Mouse (Mus musculus): Measurements from ENCODE around the gene Rxfp1. TPM values are rescaled to one million over a fixed set of nuclear protein-coding genes. Genes with fewer than 3 reads are reported as not detected.
"Not testable (repeated sequence)": the region's sequence is repeated elsewhere in the genome, so short reads cannot be mapped to it uniquely, and the experiment has no call there.

The Rxfp1 gene
- polyA plus RNA-seq, 1 experiment from 2014 or later: 0.05 TPM

GRCm38 (mm10) chr3:79738451-79738850, 771 bp upstream of the Rxfp1 start:
- no peak for ATAC-seq (ENCODE audit: low read depth)
- no peaks in the 10 kb centered on the region for H3K27me3 ChIP-seq (ENCODE audit: control insufficient read depth, insufficient read depth, low read length)
- H3K4me1 ChIP-seq (ENCODE audit: control insufficient read depth, insufficient read depth, low read length): no peaks in the 10 kb centered on the region
- H3K36me3 ChIP-seq (ENCODE audit: control insufficient read depth, insufficient read depth, low read length): no peaks in the 10 kb centered on the region
- H3K9ac ChIP-seq (replicated peaks; ENCODE audit: low read depth, low read length): no peak overlapping the region
- H3K27ac ChIP-seq (ENCODE audit: low read depth, low read length): no peak overlapping the region
- no peaks in the 10 kb centered on the region for H3K9me3 ChIP-seq (ENCODE audit: control insufficient read depth, low read length)
- H3K4me3 ChIP-seq (ENCODE audit: low read depth, low read length): no peak overlapping the region
- WGBS: 98% methylated on average over 1 of the region's 1 CpGs
- H3K4me2 ChIP-seq (ENCODE audit: low read depth, low read length): no peak overlapping the region

GRCm38 (mm10) chr3:79726506-79727075, 11.1 kb downstream of the Rxfp1 start:
- Histone ChIP-seq H3K36me3 (ENCODE audit: control insufficient read depth, insufficient read depth, low read length) (no peaks in the 10 kb centered on the region), H3K4me1 (ENCODE audit: control insufficient read depth, insufficient read depth, low read length) (no peaks in the 10 kb centered on the region), H3K4me2 (ENCODE audit: low read depth, low read length) (no peak overlapping the region), H3K27me3 (ENCODE audit: control insufficient read depth, insufficient read depth, low read length) (no peaks in the 10 kb centered on the region), H3K9ac (replicated peaks; ENCODE audit: low read depth, low read length) (no peak overlapping the region), H3K27ac (ENCODE audit: low read depth, low read length) (no peak overlapping the region), H3K4me3 (ENCODE audit: low read depth, low read length) (no peak overlapping the region), H3K9me3 (ENCODE audit: control insufficient read depth, low read length) (no peaks in the 10 kb centered on the region)
- no peak for ATAC-seq (ENCODE audit: low read depth)
- WGBS: 92% methylated on average over 14 of the region's 14 CpGs

- H3K4me3 ChIP-seq (ENCODE audit: low read depth, low read length): no peak overlapping the region
- no peaks in the 10 kb centered on the region for H3K27me3 ChIP-seq (ENCODE audit: control insufficient read depth, insufficient read depth, low read length)
- H3K36me3 ChIP-seq (ENCODE audit: control insufficient read depth, insufficient read depth, low read length): no peaks in the 10 kb centered on the region
- 95% methylated on average over 4 of the region's 4 CpGs for WGBS
- H3K27ac ChIP-seq (ENCODE audit: low read depth, low read length): no peak overlapping the region
- no peak overlapping the region for H3K4me2 ChIP-seq (ENCODE audit: low read depth, low read length)
- no peaks in the 10 kb centered on the region for H3K4me1 ChIP-seq (ENCODE audit: control insufficient read depth, insufficient read depth, low read length)
- H3K9me3 ChIP-seq (ENCODE audit: control insufficient read depth, low read length): no peaks in the 10 kb centered on the region
- no peak for ATAC-seq (ENCODE audit: low read depth)
- no peak overlapping the region for H3K9ac ChIP-seq (replicated peaks; ENCODE audit: low read depth, low read length)
Measured at GRCm38 (mm10) chr3:79720756-79721484, 16.8 kb downstream of the Rxfp1 start.

GRCm38 (mm10) chr3:79706436-79706835, 31.2 kb downstream of the Rxfp1 start:
- Histone ChIP-seq H3K9me3 (ENCODE audit: control insufficient read depth, low read length) (no peaks in the 10 kb centered on the region), H3K4me1 (ENCODE audit: control insufficient read depth, insufficient read depth, low read length) (no peaks in the 10 kb centered on the region), H3K4me2 (ENCODE audit: low read depth, low read length) (no peak overlapping the region), H3K27me3 (ENCODE audit: control insufficient read depth, insufficient read depth, low read length) (no peaks in the 10 kb centered on the region), H3K36me3 (ENCODE audit: control insufficient read depth, insufficient read depth, low read length) (no peaks in the 10 kb centered on the region), H3K4me3 (ENCODE audit: low read depth, low read length) (no peak overlapping the region), H3K27ac (ENCODE audit: low read depth, low read length) (no peak overlapping the region), H3K9ac (replicated peaks; ENCODE audit: low read depth, low read length) (no peak overlapping the region)
- no peak for ATAC-seq (ENCODE audit: low read depth)
- WGBS: 80% methylated on average over 8 of the region's 8 CpGs

- 85% methylated on average over 4 of the region's 4 CpGs for WGBS
- no peak overlapping the region for H3K27ac ChIP-seq (ENCODE audit: low read depth, low read length)
- no peak overlapping the region for H3K9ac ChIP-seq (replicated peaks; ENCODE audit: low read depth, low read length)
- ATAC-seq (ENCODE audit: low read depth): no peak
- H3K4me3 ChIP-seq (ENCODE audit: low read depth, low read length): no peak overlapping the region
- no peaks in the 10 kb centered on the region for H3K36me3 ChIP-seq (ENCODE audit: control insufficient read depth, insufficient read depth, low read length)
- H3K9me3 ChIP-seq (ENCODE audit: control insufficient read depth, low read length): no peaks in the 10 kb centered on the region
- H3K27me3 ChIP-seq (ENCODE audit: control insufficient read depth, insufficient read depth, low read length): no peaks in the 10 kb centered on the region
- no peaks in the 10 kb centered on the region for H3K4me1 ChIP-seq (ENCODE audit: control insufficient read depth, insufficient read depth, low read length)
- no peak overlapping the region for H3K4me2 ChIP-seq (ENCODE audit: low read depth, low read length)
Measured at GRCm38 (mm10) chr3:79703135-79703534, 34.5 kb downstream of the Rxfp1 start.

- 93% methylated on average over 2 of the region's 2 CpGs for WGBS
- Histone ChIP-seq H3K27me3 (ENCODE audit: control insufficient read depth, insufficient read depth, low read length) (no peaks in the 10 kb centered on the region), H3K9ac (replicated peaks; ENCODE audit: low read depth, low read length) (no peak overlapping the region), H3K4me3 (ENCODE audit: low read depth, low read length) (no peak overlapping the region), H3K9me3 (ENCODE audit: control insufficient read depth, low read length) (no peaks in the 10 kb centered on the region), H3K4me2 (ENCODE audit: low read depth, low read length) (no peak overlapping the region), H3K27ac (ENCODE audit: low read depth, low read length) (no peak overlapping the region), H3K4me1 (ENCODE audit: control insufficient read depth, insufficient read depth, low read length) (no peaks in the 10 kb centered on the region), H3K36me3 (ENCODE audit: control insufficient read depth, insufficient read depth, low read length) (no peaks in the 10 kb centered on the region)
- ATAC-seq (ENCODE audit: low read depth): no peak
Measured at GRCm38 (mm10) chr3:79691957-79692356, 45.7 kb downstream of the Rxfp1 start.

- Histone ChIP-seq H3K9me3 (ENCODE audit: control insufficient read depth, low read length) (no peaks in the 10 kb centered on the region), H3K27ac (ENCODE audit: low read depth, low read length) (no peak overlapping the region), H3K4me3 (ENCODE audit: low read depth, low read length) (no peak overlapping the region), H3K27me3 (ENCODE audit: control insufficient read depth, insufficient read depth, low read length) (no peaks in the 10 kb centered on the region), H3K4me1 (ENCODE audit: control insufficient read depth, insufficient read depth, low read length) (no peaks in the 10 kb centered on the region), H3K36me3 (ENCODE audit: control insufficient read depth, insufficient read depth, low read length) (no peaks in the 10 kb centered on the region), H3K9ac (replicated peaks; ENCODE audit: low read depth, low read length) (no peak overlapping the region), H3K4me2 (ENCODE audit: low read depth, low read length) (no peak overlapping the region)
- ATAC-seq (ENCODE audit: low read depth): no peak
- 92% methylated on average over 9 of the region's 9 CpGs for WGBS
Measured at GRCm38 (mm10) chr3:79690111-79690651, 47.5 kb downstream of the Rxfp1 start.

GRCm38 (mm10) chr3:79688101-79688500, 49.6 kb downstream of the Rxfp1 start:
- not testable (repeated sequence) for H3K4me2 ChIP-seq (ENCODE audit: low read depth, low read length); ATAC-seq (ENCODE audit: low read depth); H3K27me3 ChIP-seq (ENCODE audit: control insufficient read depth, insufficient read depth, low read length); H3K4me3 ChIP-seq (ENCODE audit: low read depth, low read length); H3K9ac ChIP-seq (replicated peaks; ENCODE audit: low read depth, low read length); H3K36me3 ChIP-seq (ENCODE audit: control insufficient read depth, insufficient read depth, low read length); H3K27ac ChIP-seq (ENCODE audit: low read depth, low read length); H3K9me3 ChIP-seq (ENCODE audit: control insufficient read depth, low read length); H3K4me1 ChIP-seq (ENCODE audit: control insufficient read depth, insufficient read depth, low read length)
- 89% methylated on average over 4 of the region's 4 CpGs for WGBS

GRCm38 (mm10) chr3:79683529-79683928, 54.2 kb downstream of the Rxfp1 start:
- Histone ChIP-seq H3K9ac (replicated peaks; ENCODE audit: low read depth, low read length) (no peak overlapping the region), H3K27me3 (ENCODE audit: control insufficient read depth, insufficient read depth, low read length) (no peaks in the 10 kb centered on the region), H3K36me3 (ENCODE audit: control insufficient read depth, insufficient read depth, low read length) (no peaks in the 10 kb centered on the region), H3K4me3 (ENCODE audit: low read depth, low read length) (no peak overlapping the region), H3K4me1 (ENCODE audit: control insufficient read depth, insufficient read depth, low read length) (no peaks in the 10 kb centered on the region), H3K9me3 (ENCODE audit: control insufficient read depth, low read length) (no peaks in the 10 kb centered on the region), H3K4me2 (ENCODE audit: low read depth, low read length) (no peak overlapping the region), H3K27ac (ENCODE audit: low read depth, low read length) (no peak overlapping the region)
- WGBS: 60% methylated on average over 8 of the region's 8 CpGs
- ATAC-seq (ENCODE audit: low read depth): no peak
